Mouse (Mus musculus) MEL (cell line): ENCODE data around the gene Auts2. TPM values are rescaled to one million over a fixed set of nuclear protein-coding genes. Genes with fewer than 3 reads are reported as not detected.

Experiments
- DNase-seq: peaks from one replicate; pipeline ENCODE4 v3.0.0; 2011; ENCODE audit warnings: low read depth, low spot score
- H3K27ac ChIP-seq: 2 replicates; pipeline ENCODE4 v1.5.1; 2012; ENCODE audit warnings: low read depth, mild to moderate bottlenecking, control low read depth, low read length, moderate library complexity; ENCODE audit not compliant: control insufficient read depth
- H3K27me3 ChIP-seq, 2 experiments: fragments of 150-350 bp in 1 of 2; sonication (generic) in 1 of 2; 2 replicates each; pipeline ENCODE4 v1.6.1; 2012; ENCODE audit warnings: low read length in 2 of 2, mild to moderate bottlenecking in 2 of 2, improper control_type of control experiment in 1 of 2, moderate library complexity in 1 of 2; ENCODE audit not compliant: insufficient read depth in 2 of 2, control insufficient read depth in 1 of 2
- H3K36me3 ChIP-seq, 2 experiments: 2 replicates each; pipeline ENCODE4 v1.6.1; 2012 to 2014; ENCODE audit warnings: low read length in 2 of 2, improper control_type of control experiment in 1 of 2, inconsistent platforms in 1 of 2, mild to moderate bottlenecking in 1 of 2; ENCODE audit not compliant: insufficient read depth in 2 of 2, control insufficient read depth in 1 of 2
- H3K4me1 ChIP-seq, 2 experiments: fragments of 150-350 bp in 1 of 2; sonication (generic) in 1 of 2; 2 replicates each; pipeline ENCODE4 v1.6.1; 2012; ENCODE audit warnings: low read length in 2 of 2, improper control_type of control experiment in 1 of 2, mild to moderate bottlenecking in 1 of 2; ENCODE audit not compliant: insufficient read depth in 2 of 2, control insufficient read depth in 1 of 2
- H3K4me3 ChIP-seq, 2 experiments: fragments of 150-350 bp in 1 of 2; sonication (generic) in 1 of 2; 2 replicates each; pipeline ENCODE4 v1.5.1; 2012; ENCODE audit warnings: low read depth in 2 of 2, low read length in 2 of 2, mild to moderate bottlenecking in 2 of 2, moderate library complexity in 2 of 2, control low read depth in 1 of 2, improper control_type of control experiment in 1 of 2; ENCODE audit not compliant: control insufficient read depth in 1 of 2, insufficient read depth in 1 of 2
- H3K79me2 ChIP-seq: 2 replicates; pipeline ENCODE4 v1.6.1; 2012; ENCODE audit warnings: mild to moderate bottlenecking, low read length, moderate library complexity; ENCODE audit not compliant: control insufficient read depth, poor library complexity, insufficient read depth
- H3K9ac ChIP-seq: 2 replicates; pipeline ENCODE4 v1.6.1; 2012; ENCODE audit warnings: low read depth, mild to moderate bottlenecking, control low read depth, low read length, moderate library complexity; ENCODE audit not compliant: control insufficient read depth, poor library complexity, severe bottlenecking
- H3K9me3 ChIP-seq: fragments of 150-350 bp; sonication (generic); replicated peaks from 2 replicates; pipeline ENCODE4 v1.6.1; 2012; ENCODE audit warnings: mild to moderate bottlenecking, low read length, improper control_type of control experiment, moderate library complexity; ENCODE audit not compliant: insufficient read depth
- CHD2 ChIP-seq: IDR thresholded peaks from 2 replicates; pipeline ENCODE4 v1.6.1; 2011; ENCODE audit warnings: low read length, improper control_type of control experiment
- CTCF ChIP-seq, 3 experiments: IDR thresholded peaks in 2 of 3; conservative IDR thresholded peaks in 1 of 3; 2 replicates each; pipeline ENCODE4 v1.5.1; 2011 to 2012; ENCODE audit warnings: low read length in 3 of 3, low read depth in 2 of 3, mild to moderate bottlenecking in 2 of 3, improper control_type of control experiment in 1 of 3, inconsistent platforms in 1 of 3, mixed read lengths in 1 of 3, moderate library complexity in 1 of 3; ENCODE audit not compliant: control insufficient read depth in 1 of 3, insufficient read depth in 1 of 3, poor library complexity in 1 of 3, severe bottlenecking in 1 of 3
- ELF1 ChIP-seq: IDR thresholded peaks from 2 replicates; pipeline ENCODE4 v1.6.1; 2014; ENCODE audit warnings: low read depth, mild to moderate bottlenecking, inconsistent platforms, low read length, improper control_type of control experiment, moderate library complexity
- EP300 ChIP-seq, 2 experiments: IDR thresholded peaks; 2 replicates each; pipeline ENCODE4 v1.6.1; 2011; ENCODE audit warnings: improper control_type of control experiment in 2 of 2, low read length in 2 of 2, low read depth in 1 of 2, mild to moderate bottlenecking in 1 of 2
- HCFC1 ChIP-seq: IDR thresholded peaks from 2 replicates; pipeline ENCODE4 v1.6.1; 2012; ENCODE audit warnings: low read depth, mild to moderate bottlenecking, inconsistent platforms, low read length, improper control_type of control experiment, moderate library complexity
- KAT2A ChIP-seq: conservative IDR thresholded peaks from 2 replicates; pipeline ENCODE4 v1.6.1; 2012; ENCODE audit warnings: low read depth, low read length, improper control_type of control experiment, inconsistent platforms
- MEF2A ChIP-seq: IDR thresholded peaks from 2 replicates; pipeline ENCODE4 v1.6.1; 2014; ENCODE audit warnings: low read depth, mild to moderate bottlenecking, inconsistent platforms, low read length, improper control_type of control experiment; ENCODE audit not compliant: poor library complexity, insufficient replicate concordance, severe bottlenecking; ENCODE audit errors: extremely low read depth
- NRF1 ChIP-seq: IDR thresholded peaks from 2 replicates; pipeline ENCODE4 v1.6.1; 2014; ENCODE audit warnings: low read depth, mild to moderate bottlenecking, inconsistent platforms, low read length, improper control_type of control experiment, moderate library complexity; ENCODE audit not compliant: poor library complexity, insufficient read depth, severe bottlenecking
- POLR2A ChIP-seq, 2 experiments: IDR thresholded peaks; 2 replicates each; pipeline ENCODE4 v1.6.1; 2011 to 2012; ENCODE audit warnings: low read length in 2 of 2, mild to moderate bottlenecking in 2 of 2, control low read depth in 1 of 2, improper control_type of control experiment in 1 of 2, low read depth in 1 of 2, moderate library complexity in 1 of 2; ENCODE audit not compliant: control insufficient read depth in 1 of 2, insufficient read depth in 1 of 2, poor library complexity in 1 of 2
- POLR2AphosphoS2 ChIP-seq: IDR thresholded peaks from 2 replicates; pipeline ENCODE4 v1.6.1; 2011; ENCODE audit warnings: low read length, improper control_type of control experiment
- POLR2AphosphoS5 ChIP-seq: IDR thresholded peaks from 2 replicates; pipeline ENCODE4 v1.6.1; 2012; ENCODE audit warnings: low read depth, borderline replicate concordance, mild to moderate bottlenecking, inconsistent platforms, low read length, moderate library complexity, mixed read lengths
- RAD21 ChIP-seq: IDR thresholded peaks from 2 replicates; pipeline ENCODE4 v1.6.1; 2011; ENCODE audit warnings: mild to moderate bottlenecking, low read depth, low read length, improper control_type of control experiment
- SMC3 ChIP-seq: IDR thresholded peaks from 2 replicates; pipeline ENCODE4 v1.6.1; 2011; ENCODE audit warnings: low read depth, low read length, improper control_type of control experiment
- TAL1 ChIP-seq: IDR thresholded peaks from 2 replicates; pipeline ENCODE4 v1.6.1; 2012; ENCODE audit warnings: mild to moderate bottlenecking, inconsistent platforms, low read length, moderate library complexity, mixed read lengths
- TBP ChIP-seq: IDR thresholded peaks from 2 replicates; pipeline ENCODE4 v1.8.0; 2011; ENCODE audit warnings: low read depth, low read length, improper control_type of control experiment
- UBTF ChIP-seq: IDR thresholded peaks from 2 replicates; pipeline ENCODE4 v1.6.1; 2012; ENCODE audit warnings: low read depth, mild to moderate bottlenecking, inconsistent platforms, low read length, improper control_type of control experiment, moderate library complexity, borderline replicate concordance; ENCODE audit not compliant: insufficient read depth
- USF2 ChIP-seq, 2 experiments: IDR thresholded peaks; 2 replicates each; pipeline ENCODE4 v1.6.1; 2011 to 2012; ENCODE audit warnings: improper control_type of control experiment in 2 of 2, low read length in 2 of 2, borderline replicate concordance in 1 of 2, inconsistent platforms in 1 of 2, low read depth in 1 of 2, mild to moderate bottlenecking in 1 of 2; ENCODE audit not compliant: insufficient read depth in 1 of 2
- ZC3H11A ChIP-seq: IDR thresholded peaks from 2 replicates; pipeline ENCODE4 v1.6.1; 2012; ENCODE audit warnings: low read depth, mild to moderate bottlenecking, inconsistent platforms, low read length, improper control_type of control experiment
- ZKSCAN1 ChIP-seq: IDR thresholded peaks from 2 replicates; pipeline ENCODE4 v1.6.1; 2012; ENCODE audit warnings: low read depth, mild to moderate bottlenecking, inconsistent platforms, low read length, improper control_type of control experiment, moderate library complexity
- ZMIZ1 ChIP-seq: IDR thresholded peaks from 2 replicates; pipeline ENCODE4 v1.6.1; 2012; ENCODE audit warnings: low read depth, mild to moderate bottlenecking, inconsistent platforms, low read length, improper control_type of control experiment, moderate library complexity
- ZNF384 ChIP-seq: IDR thresholded peaks from 2 replicates; pipeline ENCODE4 v1.6.1; 2012; ENCODE audit warnings: low read depth, mild to moderate bottlenecking, inconsistent platforms, low read length, improper control_type of control experiment
- polyA plus RNA-seq, 2 experiments: library from polyadenylated mRNA; stranded (reverse) in 1 of 2; unstranded in 1 of 2; fragments of >175 nt in 1 of 2; fragments of >200 nt in 1 of 2; gene quantifications; 2 replicates each; pipeline versions ENCODE4 v1.2.1 to v1.2.4; 2012; ENCODE audit warnings: low replicate concordance in 2 of 2, low read depth in 1 of 2; ENCODE audit not compliant: insufficient read length in 2 of 2, insufficient read depth in 1 of 2, missing spikeins in 1 of 2
- total RNA-seq: library from RNA; depleted of rRNA; stranded (reverse); fragments of 300-350 nt; gene quantifications from 2 replicates; pipeline ENCODE4 v1.2.3, GENCODE M21; 2012

Auts2 gene
- total and polyA plus RNA-seq, 3 experiments: not detected

- DNase-seq: no peak
- Histone ChIP-seq H3K27ac (no peak overlapping the region), H3K79me2 (no peaks in the 10 kb centered on the region), H3K27me3 (no peaks in the 10 kb centered on the region), H3K4me1 (no peaks in the 10 kb centered on the region), H3K36me3 (no peaks in the 10 kb centered on the region), H3K9me3 (no peaks in the 10 kb centered on the region), H3K4me3 (no peak overlapping the region), H3K9ac (no peak overlapping the region)
- TF ChIP-seq POLR2A (IDR thresholded peaks at IDR 0.05; ENCODE audit: control insufficient read depth in 1 of 2, insufficient read depth in 1 of 2, low read depth in 1 of 2, low read length in 2 of 2, poor library complexity in 1 of 2): no peak
- no peak for TF ChIP-seq POLR2AphosphoS5
- TF ChIP-seq HCFC1: no peak
- no peak for TF ChIP-seq MEF2A
- no peak for TF ChIP-seq ZMIZ1
- no peak for TF ChIP-seq ZNF384
- no peak for TF ChIP-seq TBP
- TF ChIP-seq ELF1: no peak
- TF ChIP-seq UBTF: no peak
- TF ChIP-seq USF2 (IDR thresholded peaks at IDR 0.05; ENCODE audit: borderline replicate concordance in 1 of 2, insufficient read depth in 1 of 2, low read depth in 1 of 2, low read length in 2 of 2): no peak
- TF ChIP-seq EP300 (IDR thresholded peaks at IDR 0.05; ENCODE audit: low read depth in 1 of 2, low read length in 2 of 2): no peak
Measured at GRCm38 (mm10) chr5:131610702-131611101, 932.4 kb downstream of the Auts2 start.

GRCm38 (mm10) chr5:131606786-131607185 is 936.4 kb downstream of the Auts2 start:
- no peak for DNase-seq
- no peaks in the 10 kb centered on the region for H3K36me3 ChIP-seq
- no peak overlapping the region for H3K9ac ChIP-seq
- no peak overlapping the region for H3K27ac ChIP-seq
- no peak overlapping the region for H3K4me3 ChIP-seq
- no peaks in the 10 kb centered on the region for H3K27me3 ChIP-seq
- no peaks in the 10 kb centered on the region for H3K4me1 ChIP-seq
- H3K9me3 ChIP-seq: no peaks in the 10 kb centered on the region
- H3K79me2 ChIP-seq: no peaks in the 10 kb centered on the region
- TF ChIP-seq CHD2: no peak
- TF ChIP-seq ZNF384: no peak
- no peak for TF ChIP-seq CTCF (IDR thresholded peaks at IDR 0.05 in 2 of 3, conservative IDR thresholded peaks at IDR 0.05 in 1 of 3; ENCODE audit: control insufficient read depth in 1 of 3, insufficient read depth in 1 of 3, low read depth in 2 of 3, low read length in 3 of 3, poor library complexity in 1 of 3, severe bottlenecking in 1 of 3)
- no peak for TF ChIP-seq UBTF
- no peak for TF ChIP-seq POLR2AphosphoS2
- no peak for TF ChIP-seq HCFC1
- no peak for TF ChIP-seq SMC3
- TF ChIP-seq USF2 (IDR thresholded peaks at IDR 0.05; ENCODE audit: borderline replicate concordance in 1 of 2, insufficient read depth in 1 of 2, low read depth in 1 of 2, low read length in 2 of 2): no peak
- no peak for TF ChIP-seq ZC3H11A
- no peak for TF ChIP-seq RAD21
- TF ChIP-seq TAL1: no peak
- no peak for TF ChIP-seq NRF1
- no peak for TF ChIP-seq KAT2A
- TF ChIP-seq ZKSCAN1: no peak
- TF ChIP-seq ELF1: no peak
